Mouse (Mus musculus) cortical plate, adult 2 months (tissue): Measurements from ENCODE around the gene Rpl3l.

ENCODE experiments used
- CTCF ChIP-seq: fragments of 200-500 bp; IDR thresholded peaks from 2 replicates; pipeline ENCODE4 v1.5.1; 2011; ENCODE audit warnings: mild to moderate bottlenecking, control low read depth, low read length; ENCODE audit not compliant: insufficient read depth; ENCODE audit errors: extremely low read depth
- POLR2A ChIP-seq: fragments of 200-500 bp; IDR thresholded peaks from 2 replicates; pipeline ENCODE4 v1.6.1; 2011; ENCODE audit warnings: mild to moderate bottlenecking, low read length, control low read depth; ENCODE audit not compliant: insufficient read depth; ENCODE audit errors: extremely low read depth

- TF ChIP-seq CTCF, result no peak
- no peak for TF ChIP-seq POLR2A
Observed at GRCm38 (mm10) chr17:24766266-24766875, 38.8 kb downstream of the Rpl3l start.
